Mouse (Mus musculus) heart, postnatal 10 days (tissue): ENCODE measurements around the gene Faim2. TPM values are rescaled to one million over a fixed set of nuclear protein-coding genes. Genes with fewer than 3 reads are reported as not detected.

Experiments
- DNase-seq, 2 experiments: peaks; one replicate each; pipeline ENCODE4 v3.0.0; 2021
- intact Hi-C: fragments of 180-260 bp; cut with DNase I; formaldehyde crosslinking; loops from one replicate; pipeline ENCODE4 v1.15.1; 2025
- total RNA-seq, 2 experiments: library from RNA; stranded (reverse); gene quantifications; 2 replicates each; pipeline ENCODE4 v1.2.3; 2021

The Faim2 gene
- total RNA-seq, 2 experiments from 2014 or later, result 0.10 to 0.32 TPM

DNA sequence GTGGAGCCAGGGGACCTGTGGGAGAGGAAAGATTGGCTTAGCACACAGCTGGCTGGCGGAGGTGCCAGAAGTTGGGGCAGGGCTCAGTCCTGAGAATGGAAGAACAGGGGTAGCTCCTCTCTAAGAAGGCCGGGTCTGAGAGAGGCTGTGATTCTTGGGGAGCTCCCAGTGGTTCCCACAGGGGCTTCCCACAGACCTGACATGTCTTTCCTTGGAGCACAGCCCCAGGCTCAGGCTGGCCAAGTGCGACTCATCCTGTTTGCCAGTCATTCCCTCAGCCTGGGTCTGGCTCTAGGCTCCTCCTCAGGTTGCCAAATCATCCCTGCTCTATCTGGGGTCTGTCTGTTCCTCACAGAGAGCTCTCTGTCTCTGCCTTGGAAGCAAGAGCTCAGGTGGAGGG, 17.3 kb downstream of the Faim2 start:
- DNase-seq, result no peak
- intact Hi-C loops, result no loop called here

DNA sequence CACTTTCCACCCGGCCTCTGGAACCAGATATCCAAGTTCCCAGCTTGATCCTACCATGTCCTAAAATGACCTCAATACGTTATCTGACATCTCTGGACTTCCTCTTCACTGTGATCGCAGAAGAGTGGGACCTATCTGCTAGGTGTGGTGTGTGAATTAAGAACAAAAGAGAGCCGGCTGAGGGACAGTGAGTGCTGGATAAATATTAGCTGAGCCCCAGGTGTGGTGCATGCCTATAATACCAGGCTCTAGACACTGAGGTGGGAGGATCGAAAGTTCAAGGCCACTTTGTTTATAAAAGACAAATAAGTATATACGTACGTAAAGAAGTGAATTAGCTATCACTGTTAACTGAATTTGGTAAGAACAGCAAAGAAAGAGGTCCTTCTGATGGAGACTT, 18.1 kb downstream of the Faim2 start:
- intact Hi-C loops, result no loop called here
- DNase-seq, result no peak

DNA sequence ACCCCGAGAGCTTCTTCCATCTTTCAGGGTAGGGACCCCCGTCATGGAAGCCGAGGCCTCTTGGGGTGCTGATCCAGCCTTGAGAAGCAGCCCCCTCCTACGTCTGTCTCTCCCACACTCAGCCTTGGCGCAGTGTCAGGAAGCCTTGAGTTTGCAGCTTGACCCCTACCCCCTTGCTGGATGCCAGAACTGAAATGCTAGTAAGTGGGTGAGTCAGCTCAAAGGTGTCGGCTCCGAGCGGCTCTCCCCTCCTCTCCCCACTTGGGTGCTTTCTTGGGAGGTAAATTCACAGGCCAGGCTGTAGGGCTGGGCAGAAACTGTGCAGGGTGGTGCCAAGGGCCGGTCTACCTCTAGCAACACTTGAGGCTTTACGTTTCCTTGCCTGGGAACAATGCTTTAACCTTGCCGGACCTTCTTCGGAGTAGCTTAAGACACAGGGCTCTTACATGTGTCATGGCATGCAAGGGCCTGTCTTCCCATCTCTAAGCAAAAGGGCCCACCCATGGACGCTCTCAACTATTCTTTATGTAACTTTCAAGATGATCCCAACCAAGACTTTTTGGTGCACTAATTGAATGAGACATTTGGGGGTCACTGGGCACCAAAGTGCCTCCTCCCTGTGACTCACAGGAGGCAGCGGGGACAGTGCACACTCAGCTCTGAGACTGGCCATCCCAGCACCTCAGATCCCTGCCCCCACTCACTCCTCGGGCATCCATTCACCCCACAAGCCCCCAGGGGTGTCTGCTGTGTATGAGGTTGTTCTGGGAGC, 22.5 kb downstream of the Faim2 start:
- no peak for DNase-seq
- intact Hi-C loops, result no loop called here

- intact Hi-C loops, result no loop called here
- peak; percentile 52 to 59 for DNase-seq
These were observed 24.7 kb downstream of the Faim2 start for GRCm38 (mm10) chr15:99503256-99503655.

DNA sequence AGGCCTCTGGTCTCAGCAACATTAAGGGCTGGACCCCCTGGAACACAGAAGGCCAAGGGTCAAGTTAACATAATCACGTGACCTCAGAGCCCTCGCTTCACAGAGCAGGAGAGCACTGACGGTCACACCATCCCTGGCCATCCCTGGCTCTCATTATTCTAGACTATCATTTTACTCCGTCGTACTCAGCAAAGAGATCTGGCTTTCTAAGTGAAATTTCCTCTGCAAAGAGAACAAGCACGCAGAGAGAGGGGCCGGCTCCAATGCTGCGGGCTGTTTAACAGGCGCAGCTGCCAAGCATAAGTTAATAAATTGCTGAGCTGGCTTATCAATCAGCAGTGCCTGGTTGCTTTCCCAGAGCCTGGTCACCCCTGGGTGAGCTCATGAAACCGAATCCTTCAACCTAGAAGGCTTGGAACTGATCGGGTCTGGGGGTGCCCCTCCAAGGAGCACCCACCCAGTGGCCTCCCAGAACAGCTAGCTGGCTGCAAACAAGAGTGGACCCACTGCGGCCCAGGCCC, 25.6 kb downstream of the Faim2 start:
- no peak for DNase-seq
- intact Hi-C loops, result no loop called here

- intact Hi-C loops, result no loop called here
- DNase-seq, result no peak
These were observed 26.4 kb downstream of the Faim2 start for GRCm38 (mm10) chr15:99501292-99502260.

DNA sequence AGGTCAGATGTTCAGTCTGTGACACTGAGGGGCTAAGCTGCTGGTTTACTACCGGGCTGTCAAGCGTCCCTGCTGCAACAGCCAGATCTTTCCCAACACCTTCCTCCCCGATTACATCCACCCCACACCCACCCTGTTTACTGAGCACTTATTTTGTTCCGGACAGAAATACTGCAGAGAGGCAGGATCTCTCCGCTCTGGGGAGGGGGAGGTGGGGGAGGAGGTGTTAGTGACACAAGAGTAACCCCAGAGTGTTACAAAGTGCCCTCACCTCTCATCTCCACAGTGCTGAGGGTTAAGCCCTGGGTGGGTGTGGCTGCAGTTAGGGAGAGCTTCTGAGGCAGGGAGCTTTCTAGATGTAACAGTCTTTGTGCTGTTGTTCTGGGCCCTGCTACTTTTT, 27.6 kb downstream of the Faim2 start:
- DNase-seq, result no peak
- intact Hi-C loops, result no loop called here

DNA sequence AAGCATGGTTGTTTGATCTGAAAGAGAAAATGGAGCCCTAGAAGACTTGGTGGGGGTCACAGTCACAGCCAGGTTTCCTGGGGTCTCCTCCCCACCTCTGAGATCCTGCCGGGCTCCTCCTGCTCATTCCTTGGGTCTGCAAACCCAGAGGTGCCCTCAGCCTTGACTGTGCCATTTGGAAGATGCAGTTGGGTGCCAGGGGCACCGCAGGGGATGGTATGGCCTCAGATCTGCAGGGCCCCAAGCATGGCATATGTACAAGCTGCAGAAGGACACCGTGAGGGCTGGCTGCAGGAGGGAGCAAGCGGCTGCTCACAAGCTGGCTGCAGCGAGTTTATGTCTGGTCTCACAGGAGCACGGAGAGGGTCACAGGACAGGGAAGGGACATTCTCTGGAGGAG, 28.2 kb downstream of the Faim2 start:
- DNase-seq, result no peak
- intact Hi-C loops, result loop anchor here (5.0 to 10.0 kb wide), 3 partner anchors 188 to 405 kb away; partner anchors contain the start of gene Cers5

GRCm38 (mm10) chr15:99498781-99499180, 29.2 kb downstream of the Faim2 start:
- DNase-seq, result peak; percentile 34 to 45
- intact Hi-C loops, result loop anchor here (5.0 to 10.0 kb wide), 3 partner anchors 189 to 406 kb away; partner anchors contain the start of gene Cers5

- intact Hi-C loops, result loop anchor here (5.0 to 10.0 kb wide), 3 partner anchors 189 to 406 kb away; partner anchors contain the start of gene Cers5
- DNase-seq, result no peak
These were observed 29.6 kb downstream of the Faim2 start for GRCm38 (mm10) chr15:99498356-99498755.

GRCm38 (mm10) chr15:99497527-99498242, 30.3 kb downstream of the Faim2 start:
- intact Hi-C loops, result loop anchor here (1.0 to 10.0 kb wide), 5 partner anchors 99 to 407 kb away; partner anchors contain the start of gene Cers5
- peak; percentile 78 to 83 for DNase-seq

DNA sequence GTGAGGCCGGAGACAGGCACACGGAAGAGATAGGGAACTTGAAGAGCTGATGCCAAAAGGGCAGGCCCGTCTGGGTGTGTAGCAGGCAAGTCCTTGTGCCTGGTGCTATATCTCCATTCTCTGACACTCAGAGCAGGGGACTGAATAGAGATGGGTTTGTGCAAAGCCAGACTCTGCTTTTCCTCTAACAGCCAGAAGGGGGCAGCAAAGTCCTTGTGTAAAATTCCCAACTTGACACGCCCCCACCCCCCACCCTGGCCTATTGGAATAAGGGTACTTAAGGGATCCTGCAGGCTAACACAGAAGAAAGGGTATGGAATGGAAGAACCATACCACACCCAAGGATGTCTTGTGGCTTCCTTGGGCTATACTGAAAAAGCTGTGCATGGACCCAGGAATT, 30.9 kb downstream of the Faim2 start:
- DNase-seq, result peak; percentile 64 to 70
- intact Hi-C loops, result loop anchor here (1.0 to 10.0 kb wide), 5 partner anchors 100 to 408 kb away; partner anchors contain the start of gene Cers5

GRCm38 (mm10) chr15:99484745-99485144, 43.2 kb downstream of the Faim2 start:
- intact Hi-C loops, result no loop called here
- DNase-seq, result no peak

GRCm38 (mm10) chr15:99475814-99476213, 52.2 kb downstream of the Faim2 start:
- DNase-seq, result no peak
- intact Hi-C loops, result no loop called here

GRCm38 (mm10) chr15:99474576-99474926, 53.4 kb downstream of the Faim2 start, which contains the start of gene Bcdin3d:
Gene Bcdin3d, minus strand, starts transcription at chr15:99474730.
- DNase-seq, result peak; percentile 91 to 93
- intact Hi-C loops, result no loop called here

- intact Hi-C loops, result no loop called here
- peak; percentile 75 to 80 for DNase-seq
These were observed 54.0 kb downstream of the Faim2 start for GRCm38 (mm10) chr15:99473801-99474575.

GRCm38 (mm10) chr15:99472972-99473371, 55.0 kb downstream of the Faim2 start:
- no peak for DNase-seq
- intact Hi-C loops, result no loop called here

- intact Hi-C loops, result no loop called here
These were observed 56.3 kb downstream of the Faim2 start for GRCm38 (mm10) chr15:99471677-99472063.

GRCm38 (mm10) chr15:99470971-99471676, 56.8 kb downstream of the Faim2 start:
- DNase-seq, result peak; percentile 68 to 81
- intact Hi-C loops, result no loop called here

More at GRCm38 (mm10) chr15:99471677-99472063, 56.3 kb downstream of the Faim2 start:
- DNase-seq, result no peak
